Mouse (Mus musculus) spleen, adult 18-20 months (tissue): ENCODE measurements at regions not wholly inside any gene's neighbourhood (a gene's known extent, or its start where the extent isn't known, plus 50 kb on each side); places are given as distances from the start of the nearest gene placed in this dataset.

Experiments
- DNase-seq, 2 experiments: peaks; one replicate each; pipeline ENCODE4 v3.0.0; 2022; ENCODE audit warnings: mixed read lengths in 2 of 2

DNA sequence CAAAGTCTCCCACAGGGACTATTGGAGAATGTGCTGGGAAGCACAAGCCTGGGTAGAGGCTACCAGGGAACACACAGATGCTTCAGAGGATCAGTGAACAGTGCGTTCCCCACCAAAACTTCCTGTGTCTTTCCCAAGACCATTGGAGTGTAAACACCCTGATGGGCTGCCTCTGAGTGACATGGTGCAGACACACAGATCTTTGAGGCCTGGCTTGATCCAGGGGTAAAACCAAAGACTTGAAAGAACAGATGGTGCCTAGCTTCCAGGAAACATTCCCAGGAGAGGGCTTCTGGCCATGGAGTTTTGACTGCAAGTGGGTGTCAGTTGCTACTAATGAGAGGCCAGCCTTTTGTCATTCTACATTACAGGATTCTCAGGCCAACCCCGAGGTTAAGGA is 214.1 kb downstream of the Epha4 start:
- DNase-seq = no peak

DNA sequence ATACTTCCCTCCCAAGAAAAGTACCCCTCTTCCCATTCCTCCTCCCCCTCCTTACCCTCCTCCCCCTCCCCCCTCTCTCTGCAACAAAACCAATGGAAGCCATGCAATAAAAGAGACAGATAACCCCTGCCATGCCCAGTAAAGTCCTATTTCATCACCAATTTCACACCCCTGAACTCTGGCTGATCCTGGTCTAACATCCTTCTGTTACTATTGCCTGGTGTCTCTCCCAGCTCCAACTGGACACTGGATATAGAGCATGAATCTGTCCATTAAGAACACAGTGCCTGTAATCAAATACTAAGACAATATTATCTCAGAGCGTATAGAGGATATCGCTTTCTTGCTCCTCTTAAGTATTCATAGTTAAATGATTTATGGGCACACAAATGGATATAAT is 210.1 kb downstream of the Epha4 start:
- DNase-seq = no peak

DNA sequence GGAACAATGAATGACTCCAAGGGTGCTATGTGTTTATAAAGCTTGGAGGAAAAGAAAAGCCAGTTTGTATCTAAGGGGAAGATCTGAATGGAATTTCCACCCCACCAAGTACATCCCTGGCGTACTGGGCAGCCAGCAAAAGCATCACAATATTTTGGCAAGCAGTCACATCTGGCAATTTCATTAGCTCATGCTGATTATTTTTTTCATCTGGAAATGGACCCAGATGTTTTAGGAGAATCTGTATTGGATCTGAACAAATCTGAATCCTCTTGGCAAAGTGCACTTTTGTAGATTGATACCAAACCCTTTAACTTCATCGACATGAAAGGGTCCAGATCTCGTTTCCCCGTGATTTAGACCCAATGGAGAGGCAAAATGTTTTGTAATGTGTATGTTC is 207.1 kb downstream of the Epha4 start:
- no peak for DNase-seq

- DNase-seq = no peak
Observed at GRCm38 (mm10) chr1:77313119-77313518, 201.8 kb downstream of the Epha4 start.

GRCm38 (mm10) chr1:77315347-77315746 is 199.5 kb downstream of the Epha4 start:
- DNase-seq = no peak

DNA sequence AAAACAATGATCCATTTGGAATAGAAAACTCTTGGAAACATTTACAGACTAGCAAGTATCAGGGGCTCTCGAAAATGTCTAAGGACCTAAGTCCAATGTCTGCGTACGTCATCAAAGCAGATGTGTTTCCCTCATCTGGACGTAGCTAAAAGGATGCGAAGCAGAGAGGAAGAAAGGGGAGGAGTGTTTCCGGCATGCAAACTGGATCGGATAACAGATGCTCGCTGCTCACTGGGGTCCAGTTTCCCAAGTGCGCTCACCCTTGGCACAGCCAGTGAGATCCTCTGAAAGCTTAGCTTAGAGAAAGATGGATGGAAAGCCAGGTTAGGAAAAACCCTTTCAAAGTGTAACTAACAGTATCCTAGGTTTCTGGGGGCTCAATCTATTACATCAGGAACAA is 198.7 kb downstream of the Epha4 start:
- no peak for DNase-seq
